Comparison of ENCODE assay signal across 20 mouse cellular contexts in the genomic region with DNA sequence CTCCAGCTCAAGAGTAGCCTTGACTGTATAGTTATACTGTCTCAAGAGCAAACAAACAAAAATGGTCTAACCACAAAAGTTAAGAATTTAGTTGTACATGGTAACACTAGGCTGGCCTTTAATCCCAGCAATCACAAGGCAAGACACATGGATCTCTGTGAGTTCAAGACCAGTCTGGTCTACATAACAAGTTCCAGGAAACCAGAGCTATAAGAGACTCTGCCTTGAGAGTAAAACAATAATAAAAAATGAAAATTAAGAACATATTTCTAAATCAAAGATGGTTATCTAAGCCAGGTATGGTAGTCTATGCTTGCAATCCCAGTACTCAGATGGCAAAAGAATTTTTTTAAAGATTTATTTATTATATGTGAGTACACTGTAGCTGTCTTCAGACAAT. TPM values are rescaled to one million over a fixed set of nuclear protein-coding genes. Genes with fewer than 3 reads are reported as not detected.
"Had no signal": no experiment of that assay in that cellular context is flagged by ENCODE, and none has a peak within 500 bp of the region (broad histone marks: within the 10 kb centered on the region; RNA-seq: fewer than 3 reads in every experiment).

No protein-coding gene starts in this region.

- H3K9me3 ChIP-seq: neural tube, embryonic 15.5 days; stomach, embryonic 15.5 days had no signal

- DNase-seq: retina, postnatal 1 day; right cerebral cortex, adult 18-20 months; right cerebral cortex, postnatal 14 days; right cerebral cortex, postnatal 25 days; right cerebral cortex, postnatal 4 days; spleen, adult 18-20 months; thymus, adult 18-20 months; thymus, adult 2 months; thymus, postnatal 14 days; thymus, postnatal 25 days; thymus, postnatal 36 days; thymus, postnatal 4 days had no signal

- H3K27me3 ChIP-seq: neural tube, embryonic 15.5 days; stomach, embryonic 15.5 days had no signal

- H3K27ac ChIP-seq: neural tube, embryonic 15.5 days; stomach, embryonic 15.5 days; stomach, postnatal 0 days had no signal

- H3K9ac ChIP-seq: neural tube, embryonic 15.5 days; stomach, embryonic 15.5 days had no signal

- H3K36me3 ChIP-seq: neural tube, embryonic 15.5 days; stomach, embryonic 15.5 days had no signal

- H3K4me2 ChIP-seq: neural tube, embryonic 15.5 days; stomach, embryonic 15.5 days had no signal

- H3K4me3 ChIP-seq: neural tube, embryonic 15.5 days; stomach, embryonic 15.5 days had no signal

RNA-seq across cellular contexts. Expression of gene Arhgef15, which starts 7.8 kb away (rescaled TPM):
- total RNA-seq: neutrophil, adult 5-6 weeks had no signal

RNA-seq across cellular contexts. Expression of gene Odf4, which starts 38.2 kb away (rescaled TPM):
- total RNA-seq: neutrophil, adult 5-6 weeks had no signal
- polyA plus RNA-seq: small intestine, adult 2 months; spleen, adult 2 months; stomach, embryonic 15.5 days; stomach, postnatal 0 days; thymus, postnatal 0 days; urinary bladder, adult 2 months had no signal
